Mouse (Mus musculus): ENCODE measurements at regions not wholly inside any gene's neighbourhood (a gene's known extent, or its start where the extent isn't known, plus 50 kb on each side); places are given as distances from the start of the nearest gene placed in this dataset.
"Not testable (repeated sequence)": the region's sequence is repeated elsewhere in the genome, so short reads cannot be mapped to it uniquely, and the experiment has no call there.

DNA sequence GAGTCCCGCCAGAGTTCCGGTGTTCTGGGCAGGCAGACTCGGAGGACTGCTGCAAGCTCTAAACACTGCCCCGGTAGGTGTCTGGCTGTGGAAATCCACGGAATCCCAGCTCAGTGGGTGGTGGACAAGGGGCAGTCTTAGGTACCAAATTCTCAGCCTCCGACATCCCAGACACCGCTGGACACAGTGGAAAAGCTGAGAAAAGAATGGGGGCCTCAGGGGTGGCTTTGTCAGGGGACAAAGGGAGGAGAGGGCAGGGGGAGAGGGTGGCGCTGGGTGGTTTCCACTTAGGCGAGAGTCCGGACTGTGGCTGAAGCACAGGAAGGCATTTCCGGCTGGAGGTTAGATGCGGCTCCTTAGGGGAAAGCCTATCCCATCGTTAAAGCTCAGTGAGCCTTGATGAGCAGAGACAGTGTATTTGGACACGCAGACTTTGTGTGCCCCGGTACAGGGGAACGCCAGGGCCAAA, 217.5 kb upstream of the Zpld1 start:
- ATAC-seq: no peak

GRCm38 (mm10) chr16:55514448-55515200, 216.8 kb upstream of the Zpld1 start:
- no peak for ATAC-seq

- ATAC-seq: no peak
These were observed 207.1 kb upstream of the Zpld1 start for GRCm38 (mm10) chr16:55504796-55505413.

DNA sequence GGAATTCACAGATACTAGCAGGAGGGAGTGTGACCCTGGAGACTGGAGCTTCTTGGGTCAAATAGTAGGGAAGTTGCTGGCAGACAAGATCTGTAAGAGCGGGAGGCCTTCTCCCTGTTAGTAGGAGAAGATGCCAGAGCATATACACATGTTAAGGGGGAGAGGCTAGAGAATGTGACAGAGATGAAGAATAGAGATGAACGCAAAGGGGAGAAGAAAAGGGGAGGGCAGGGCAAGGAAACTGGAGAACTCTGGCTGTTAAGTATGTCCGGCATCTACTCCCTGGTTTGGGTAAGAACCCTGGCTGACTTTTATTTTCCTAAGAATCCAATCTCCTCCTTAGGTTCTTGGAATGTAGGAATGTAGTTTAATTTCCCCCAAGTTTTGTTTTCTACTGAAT, 206.5 kb upstream of the Zpld1 start:
- no peak for ATAC-seq

GRCm38 (mm10) chr16:55503273-55503672, 205.5 kb upstream of the Zpld1 start:
- ATAC-seq: no peak

DNA sequence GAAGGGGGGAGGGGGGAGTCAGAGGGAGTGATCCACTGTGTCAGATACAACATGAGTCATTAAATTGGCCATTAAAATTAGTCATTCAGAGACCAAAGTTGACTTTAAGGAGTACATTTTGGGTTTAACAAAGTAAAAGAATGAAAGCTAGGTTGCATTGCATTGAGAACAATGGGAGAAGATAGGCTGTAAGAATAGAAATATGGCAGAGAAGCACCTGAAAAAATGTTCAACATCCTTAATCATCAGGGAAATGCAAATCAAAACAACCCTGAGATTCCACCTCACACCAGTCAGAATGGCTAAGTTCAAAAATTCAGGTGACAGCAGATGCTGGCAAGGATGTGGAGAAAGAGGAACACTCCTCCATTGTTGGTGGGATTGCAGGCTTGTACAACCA, 202.0 kb upstream of the Zpld1 start:
- not testable (repeated sequence) for ATAC-seq

DNA sequence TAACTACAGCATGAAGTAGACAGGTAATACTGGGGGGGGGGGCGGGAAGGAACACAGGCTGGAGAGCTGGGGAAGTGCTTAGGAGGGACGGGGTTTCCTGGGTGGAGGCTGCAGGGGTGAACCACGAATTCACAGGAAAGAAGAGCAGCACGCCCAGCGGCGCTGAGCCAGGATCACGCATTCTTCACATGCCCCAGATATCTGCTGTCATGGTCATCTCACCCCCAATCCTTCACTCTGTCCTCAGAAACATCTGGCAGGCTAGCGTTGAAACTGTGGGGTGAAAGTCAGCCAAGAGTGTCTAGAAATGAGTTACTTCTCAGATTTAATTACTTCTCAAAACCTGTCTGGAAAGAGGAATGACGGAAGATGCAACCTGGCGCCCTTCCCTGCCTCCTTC, 197.3 kb upstream of the Zpld1 start:
- no peak for ATAC-seq

DNA sequence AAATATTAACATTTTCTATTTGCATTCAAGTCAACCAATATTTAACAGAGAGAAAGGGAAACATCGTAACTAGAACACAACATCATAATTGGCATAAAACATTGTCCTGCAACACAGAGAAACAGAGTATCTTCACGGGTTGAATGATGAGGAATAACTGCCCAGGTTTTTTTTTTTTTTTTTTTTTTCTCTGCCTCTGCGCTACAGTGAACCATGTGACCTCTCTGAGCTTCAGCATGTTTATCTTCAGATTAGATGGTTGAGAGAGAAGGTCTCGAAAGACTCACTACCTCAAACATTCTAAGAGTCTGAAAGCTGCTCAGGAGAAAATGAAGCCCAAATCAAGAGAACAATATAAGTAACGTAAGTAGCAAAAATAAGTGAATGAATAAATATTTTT, 196.4 kb upstream of the Zpld1 start:
- ATAC-seq: no peak

- no peak for ATAC-seq
These were observed 194.3 kb upstream of the Zpld1 start for GRCm38 (mm10) chr16:55492111-55492510.

DNA sequence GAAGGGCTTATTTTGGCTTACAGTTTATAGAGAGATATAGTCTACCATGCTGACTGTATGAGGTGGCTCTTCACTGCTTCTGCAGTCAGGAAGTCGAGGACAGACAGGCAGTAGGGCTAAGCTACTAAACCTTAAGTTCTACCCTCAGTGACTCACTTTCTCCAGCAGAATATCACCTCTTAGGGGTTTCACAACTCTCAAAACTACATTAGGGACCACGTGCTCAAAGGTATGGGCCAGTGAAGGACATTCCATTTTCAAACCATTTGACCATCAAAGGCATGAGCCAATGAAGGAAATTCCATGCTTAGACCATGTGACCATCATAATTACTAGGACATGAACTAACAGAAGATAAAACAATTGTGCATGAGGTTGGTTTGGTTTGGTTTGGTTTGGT, 186.6 kb upstream of the Zpld1 start:
- ATAC-seq: no peak

DNA sequence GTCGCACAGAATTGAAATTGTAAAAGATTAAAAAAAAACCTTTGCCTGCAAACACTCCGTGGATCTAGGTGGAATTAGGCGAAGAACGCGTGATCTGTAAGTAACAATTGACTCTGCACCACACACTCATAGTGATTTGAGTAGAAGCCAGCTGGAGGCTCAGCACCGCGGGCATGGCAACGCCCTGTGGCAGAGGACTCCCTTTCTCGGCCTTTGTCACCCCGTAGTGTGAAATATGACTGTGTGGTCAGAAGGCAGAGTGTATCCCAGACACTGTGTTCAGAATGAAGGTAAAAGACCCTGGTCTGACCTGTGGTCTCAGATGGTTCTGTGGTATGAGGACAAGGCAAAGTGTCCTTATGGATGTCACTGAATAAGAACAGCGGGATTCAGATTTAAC, 183.0 kb upstream of the Zpld1 start:
- no peak for ATAC-seq

GRCm38 (mm10) chr16:55480304-55480703, 182.5 kb upstream of the Zpld1 start:
- peak; percentile 79 for ATAC-seq

DNA sequence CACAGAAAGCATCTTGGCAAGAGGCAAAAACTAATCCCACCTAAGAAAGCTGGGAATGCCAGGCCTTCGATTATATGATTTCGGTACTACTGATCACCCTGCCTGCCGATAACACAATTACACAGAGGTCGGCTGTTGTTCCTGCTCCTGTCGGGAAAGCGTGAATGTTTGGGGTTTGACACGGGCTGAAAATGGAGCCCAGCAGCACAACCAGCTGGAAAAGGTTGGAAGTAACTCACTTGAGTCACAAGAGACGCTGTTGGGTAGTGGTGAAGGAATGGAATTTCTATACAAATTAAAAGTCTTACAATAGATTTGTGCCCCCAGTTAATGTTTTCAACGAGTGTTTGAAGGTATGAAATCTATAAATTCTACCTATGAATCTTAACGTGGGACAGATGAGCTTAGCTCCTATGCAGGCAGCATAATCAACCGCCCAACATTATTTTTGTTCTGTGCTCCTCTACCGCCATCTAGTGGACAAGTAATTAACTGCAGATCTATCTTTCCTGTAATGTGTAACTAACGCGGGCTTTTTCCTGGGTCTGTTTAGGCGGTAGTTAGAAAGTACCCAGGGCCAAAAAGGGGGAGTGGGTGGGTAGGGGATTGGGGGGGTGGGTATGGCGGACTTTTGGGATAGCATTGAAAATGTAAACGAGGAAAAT, 178.9 kb upstream of the Zpld1 start:
- ATAC-seq: peak; percentile 86

- ATAC-seq: no peak
These were observed 177.3 kb upstream of the Zpld1 start for GRCm38 (mm10) chr16:55474950-55475525.

- ATAC-seq: no peak
These were observed 173.6 kb upstream of the Zpld1 start for GRCm38 (mm10) chr16:55471396-55471795.

DNA sequence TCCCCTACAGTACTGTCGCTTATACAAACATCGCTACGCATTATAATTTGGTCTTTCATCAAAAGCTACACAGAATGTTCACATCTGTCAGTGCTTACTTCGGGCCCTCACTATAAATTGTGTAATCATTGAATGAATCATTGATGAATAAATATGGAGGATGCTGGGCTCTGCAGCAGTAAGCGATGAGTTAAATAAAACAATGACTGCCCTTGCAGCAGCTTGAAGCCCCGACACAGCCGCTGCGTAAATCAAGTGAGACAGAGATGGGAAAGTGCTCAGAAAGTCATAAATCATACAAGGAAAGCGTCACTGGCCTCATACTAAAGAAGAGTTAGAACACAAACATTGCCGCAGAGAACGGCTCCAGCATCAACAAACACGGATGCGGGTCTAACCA, 172.9 kb upstream of the Zpld1 start:
- ATAC-seq: no peak

DNA sequence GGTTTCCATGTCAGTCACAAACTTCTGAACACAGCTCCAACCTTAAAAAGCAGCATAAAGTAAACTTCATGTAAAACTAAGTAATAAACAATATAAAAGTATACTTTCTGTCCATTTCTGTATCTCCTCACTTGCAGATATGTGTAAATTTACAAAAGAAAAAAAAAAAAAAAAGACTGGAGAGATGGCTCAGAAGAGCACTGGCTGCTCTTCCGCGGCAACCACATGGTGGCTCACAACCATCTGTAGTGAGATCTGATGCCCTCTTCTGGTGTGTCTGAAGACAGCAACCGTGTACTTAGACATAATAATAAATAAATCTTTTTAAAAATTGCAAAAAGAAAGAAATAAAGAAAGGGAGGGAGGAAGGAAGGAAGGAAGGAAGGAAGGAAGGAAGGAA, 171.9 kb upstream of the Zpld1 start:
- no peak for ATAC-seq

- peak; percentile 68 for ATAC-seq
These were observed 171.2 kb upstream of the Zpld1 start for GRCm38 (mm10) chr16:55468833-55469458.

GRCm38 (mm10) chr16:55460519-55460918, 162.7 kb upstream of the Zpld1 start:
- no peak for ATAC-seq

DNA sequence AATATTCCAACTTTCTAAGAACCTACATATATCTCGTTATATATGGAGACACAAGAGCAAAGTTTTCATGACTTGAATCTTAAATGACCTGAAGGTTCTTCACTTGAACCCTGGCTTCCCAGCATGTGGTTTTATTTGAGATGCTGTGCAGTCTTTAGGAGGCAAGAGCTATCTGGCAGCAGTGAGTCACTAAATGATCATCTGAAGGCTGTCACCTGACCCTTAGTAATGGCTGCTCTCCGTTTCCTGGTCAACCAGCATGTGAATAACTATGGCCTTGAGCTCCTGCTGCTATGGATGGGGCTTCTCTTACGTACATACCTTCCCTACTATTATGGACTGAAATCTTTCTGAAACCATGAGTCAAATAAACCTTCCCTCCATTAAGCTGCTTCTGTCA, 149.8 kb upstream of the Zpld1 start:
- no peak for ATAC-seq

- no peak for ATAC-seq
These were observed 145.2 kb upstream of the Zpld1 start for GRCm38 (mm10) chr16:55442821-55443581.
